Mouse (Mus musculus) limb, embryonic 12.5 days (tissue): Measurements from ENCODE around the gene Rhebl1. TPM values are rescaled to one million over a fixed set of nuclear protein-coding genes. Genes with fewer than 3 reads are reported as not detected.
A peak's percentile ranks its signal among the peaks of the same experiment; 100 is the strongest.
"Not testable (repeated sequence)": the region's sequence is repeated elsewhere in the genome, so short reads cannot be mapped to it uniquely, and the experiment has no call there.

Source experiments
- ATAC-seq: fragments of 200-750 bp; cut with Nextera tagmentation; 2 replicates; pipeline ENCODE4 v1.8.0; 2017; ENCODE audit warnings: low read depth, moderate TSS enrichment; ENCODE audit not compliant: insufficient number of reproducible peaks, insufficient read depth, low FRiP score, low TSS enrichment
- H3K27ac ChIP-seq: fragments of 300-500 bp; sonication (generic); 2 replicates; pipeline ENCODE4 v1.5.1; 2016; ENCODE audit warnings: mild to moderate bottlenecking, moderate library complexity
- H3K27me3 ChIP-seq: fragments of 300-500 bp; sonication (generic); 2 replicates; pipeline ENCODE4 v1.6.1; 2016; ENCODE audit warnings: mild to moderate bottlenecking, moderate library complexity
- H3K36me3 ChIP-seq: fragments of 300-500 bp; sonication (generic); 2 replicates; pipeline ENCODE4 v1.6.1; 2016; ENCODE audit warnings: mild to moderate bottlenecking, moderate library complexity
- H3K4me1 ChIP-seq: fragments of 300-500 bp; sonication (generic); replicated peaks from 2 replicates; pipeline ENCODE4 v1.6.1; 2016
- H3K4me2 ChIP-seq: fragments of 300-500 bp; sonication (generic); 2 replicates; pipeline ENCODE4 v1.6.1; 2016; ENCODE audit warnings: mild to moderate bottlenecking, moderate library complexity
- H3K4me3 ChIP-seq: fragments of 300-500 bp; sonication (generic); replicated peaks from 2 replicates; pipeline ENCODE4 v1.5.1; 2016; ENCODE audit warnings: mild to moderate bottlenecking
- H3K9ac ChIP-seq: fragments of 300-500 bp; sonication (generic); replicated peaks from 2 replicates; pipeline ENCODE4 v1.6.1; 2016; ENCODE audit warnings: mild to moderate bottlenecking, moderate library complexity
- H3K9me3 ChIP-seq: fragments of 300-500 bp; sonication (generic); 2 replicates; pipeline ENCODE4 v1.6.1; 2016; ENCODE audit warnings: mild to moderate bottlenecking, moderate library complexity
- WGBS: fragments of 180-500 bp; shearing (Covaris S2); methylation state at CpG from one replicate; pipeline ENCODE4 v1.1.7; 2016; 5-methylcytosine and 5-hydroxymethylcytosine counted together
- polyA plus RNA-seq: library from polyadenylated mRNA; unstranded; fragments of >200 nt; fragmentation: Nextera tagmentation; extraction: Ambion mirVana; gene quantifications from 2 replicates; pipeline ENCODE4 v1.2.1, GENCODE M21; 2016

The Rhebl1 gene
- polyA plus RNA-seq, 1 experiment from 2014 or later, result 23.9 TPM

- Histone ChIP-seq H3K9me3 (no peaks in the 10 kb centered on the region), H3K9ac (no peak overlapping the region), H3K4me3 (no peak overlapping the region), H3K36me3 (peaks cover 17% of the 10 kb centered on the region), H3K4me2 (0 out of 2 replicates have a peak overlapping the region, but pooled peaks have one; percentile 1), H3K27me3 (no peaks in the 10 kb centered on the region), H3K27ac (0 out of 2 replicates have a peak overlapping the region, but pooled peaks have one; percentile 29), H3K4me1 (peaks cover 13% of the 10 kb centered on the region)
- ATAC-seq, result 0 out of 2 replicates have a peak, but pooled peaks have one; percentile 60
- 12% methylated on average over 13 of the region's 13 CpGs for whole genome bisulfite sequencing
Measured at GRCm38 (mm10) chr15:98928598-98929240, 34.4 kb upstream of the Rhebl1 start.

- H3K27me3 ChIP-seq, result no peaks in the 10 kb centered on the region
- H3K36me3 ChIP-seq, result peaks cover 17% of the 10 kb centered on the region
- no peak for ATAC-seq
Measured at GRCm38 (mm10) chr15:98927566-98927965, 33.2 kb upstream of the Rhebl1 start.

GRCm38 (mm10) chr15:98924682-98925081 is 30.3 kb upstream of the Rhebl1 start:
- Histone ChIP-seq H3K9ac (no peak overlapping the region), H3K9me3 (no peaks in the 10 kb centered on the region), H3K27me3 (no peaks in the 10 kb centered on the region), H3K4me2 (no peak overlapping the region), H3K4me3 (no peak overlapping the region), H3K36me3 (no peaks in the 10 kb centered on the region), H3K4me1 (peaks cover 9% of the 10 kb centered on the region), H3K27ac (no peak overlapping the region)
- ATAC-seq, result no peak
- WGBS, result 83% methylated on average over 3 of the region's 3 CpGs

More at GRCm38 (mm10) chr15:98927566-98927965, 33.2 kb upstream of the Rhebl1 start:
- H3K4me1 ChIP-seq, result peaks cover 9% of the 10 kb centered on the region
- H3K4me2 ChIP-seq, result no peak overlapping the region
- no peak overlapping the region for H3K27ac ChIP-seq
- WGBS, result 83% methylated on average over 5 of the region's 5 CpGs
- H3K4me3 ChIP-seq, result no peak overlapping the region
- H3K9ac ChIP-seq, result no peak overlapping the region
- H3K9me3 ChIP-seq, result no peaks in the 10 kb centered on the region

- H3K27ac ChIP-seq, result no peak overlapping the region
- no peak overlapping the region for H3K9ac ChIP-seq
- no peaks in the 10 kb centered on the region for H3K9me3 ChIP-seq
- H3K4me3 ChIP-seq, result no peak overlapping the region
- H3K27me3 ChIP-seq, result no peaks in the 10 kb centered on the region
- H3K4me1 ChIP-seq, result no peaks in the 10 kb centered on the region; the same call in 1 of the 2 replicates
- no peak overlapping the region for H3K4me2 ChIP-seq
- WGBS, result 88% methylated on average over 2 of the region's 2 CpGs
- ATAC-seq, result no peak
- no peaks in the 10 kb centered on the region for H3K36me3 ChIP-seq
Measured at GRCm38 (mm10) chr15:98923031-98923537, 28.7 kb upstream of the Rhebl1 start.

- H3K9ac ChIP-seq, result no peak overlapping the region
- 67% methylated on average over 3 of the region's 3 CpGs for WGBS
- H3K4me3 ChIP-seq, result no peak overlapping the region
- H3K9me3 ChIP-seq, result no peaks in the 10 kb centered on the region
- ATAC-seq, result no peak
- H3K4me1 ChIP-seq, result no peaks in the 10 kb centered on the region; the same call in 1 of the 2 replicates
- no peak overlapping the region for H3K4me2 ChIP-seq
- H3K27ac ChIP-seq, result no peak overlapping the region
- H3K27me3 ChIP-seq, result no peaks in the 10 kb centered on the region
- no peaks in the 10 kb centered on the region for H3K36me3 ChIP-seq
Measured at GRCm38 (mm10) chr15:98922581-98922980, 28.2 kb upstream of the Rhebl1 start.

GRCm38 (mm10) chr15:98921510-98921909 is 27.2 kb upstream of the Rhebl1 start:
- WGBS, result 72% methylated on average over 5 of the region's 5 CpGs
- ATAC-seq, result no peak
- H3K36me3 ChIP-seq, result no peaks in the 10 kb centered on the region
- no peaks in the 10 kb centered on the region for H3K27me3 ChIP-seq
- H3K9me3 ChIP-seq, result no peaks in the 10 kb centered on the region
- H3K27ac ChIP-seq, result no peak overlapping the region
- H3K4me1 ChIP-seq, result peaks cover 5% of the 10 kb centered on the region
- H3K4me2 ChIP-seq, result no peak overlapping the region
- H3K4me3 ChIP-seq, result no peak overlapping the region
- H3K9ac ChIP-seq, result no peak overlapping the region

- not testable (repeated sequence) for H3K27me3 ChIP-seq, ATAC-seq, H3K9me3 ChIP-seq
- Histone ChIP-seq H3K36me3 (peaks cover 17% of the 10 kb centered on the region), H3K4me2 (peak overlapping the region; percentile 88), H3K27ac (peak overlapping the region; percentile 82), H3K4me3 (peak overlapping the region; percentile 86), H3K9ac (peak overlapping the region; percentile 60), H3K4me1 (peaks cover 11% of the 10 kb centered on the region)
- 28% methylated on average over 8 of the region's 8 CpGs for whole genome bisulfite sequencing
Measured at GRCm38 (mm10) chr15:98918499-98918895, 24.2 kb upstream of the Rhebl1 start.

GRCm38 (mm10) chr15:98917538-98918498 is 23.5 kb upstream of the Rhebl1 start, which contains the start of gene Lmbr1l:
Gene Lmbr1l (minus strand): TSS chr15:98918231.
- Histone ChIP-seq H3K4me3 (peak within 1 kb of the TSS; percentile 86), H3K9ac (peak within 1 kb of the TSS; percentile 80), H3K36me3 (peaks cover 24% of the 10 kb centered on the region), H3K27me3 (no peaks in the 10 kb centered on the region), H3K4me1 (peaks cover 11% of the 10 kb centered on the region), H3K9me3 (no peaks in the 10 kb centered on the region), H3K27ac (peak within 1 kb of the TSS; percentile 96), H3K4me2 (peak within 1 kb of the TSS; percentile 88)
- under 1% methylated on average over 82 of the region's 82 CpGs for WGBS
- peak; percentile 99 for ATAC-seq

- Histone ChIP-seq H3K36me3 (peaks cover 31% of the 10 kb centered on the region), H3K4me2 (peak overlapping the region; percentile 88), H3K9me3 (no peaks in the 10 kb centered on the region), H3K4me1 (peaks cover 11% of the 10 kb centered on the region), H3K27ac (peak overlapping the region; percentile 96), H3K9ac (peak overlapping the region; percentile 80), H3K27me3 (no peaks in the 10 kb centered on the region), H3K4me3 (peak overlapping the region; percentile 86)
- under 1% methylated on average over 14 of the region's 14 CpGs for WGBS
- ATAC-seq, result no peak
Measured at GRCm38 (mm10) chr15:98917091-98917490, 22.8 kb upstream of the Rhebl1 start.

DNA sequence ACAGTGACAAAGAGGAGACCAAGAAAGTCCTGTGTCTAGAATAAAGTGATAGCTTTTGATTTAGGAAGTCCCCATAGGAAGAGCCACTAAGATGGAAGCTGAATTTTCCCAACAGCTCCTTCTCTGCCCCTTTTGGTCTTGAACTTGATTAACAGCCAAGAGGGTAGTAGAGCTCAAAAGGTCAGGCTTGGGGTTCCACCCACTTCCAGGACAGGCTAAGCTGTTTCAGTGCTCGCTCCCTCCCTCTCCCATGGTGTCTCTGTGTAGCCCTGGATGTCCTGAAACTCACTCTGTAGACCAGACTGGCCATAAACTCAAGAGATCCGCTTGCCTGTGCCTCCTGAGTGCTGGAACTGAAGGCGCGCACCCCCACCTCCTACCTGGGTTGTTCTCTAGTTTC is 21.7 kb upstream of the Rhebl1 start:
- Histone ChIP-seq H3K4me3 (peak overlapping the region; percentile 86), H3K27me3 (no peaks in the 10 kb centered on the region), H3K4me1 (peaks cover 11% of the 10 kb centered on the region), H3K36me3 (peaks cover 42% of the 10 kb centered on the region), H3K9ac (0 out of 2 replicates have a peak overlapping the region, but pooled peaks have one; percentile 80), H3K27ac (no peak overlapping the region), H3K9me3 (no peaks in the 10 kb centered on the region), H3K4me2 (peak overlapping the region; percentile 88)
- 88% methylated on average over 4 of the region's 4 CpGs for WGBS
- ATAC-seq, result no peak

- Histone ChIP-seq H3K9ac (no peak overlapping the region), H3K4me2 (no peak overlapping the region), H3K4me3 (no peak overlapping the region), H3K4me1 (peaks cover 11% of the 10 kb centered on the region), H3K27me3 (no peaks in the 10 kb centered on the region), H3K27ac (no peak overlapping the region), H3K9me3 (no peaks in the 10 kb centered on the region), H3K36me3 (peaks cover 53% of the 10 kb centered on the region)
- ATAC-seq, result no peak
- WGBS, result 92% methylated on average over 6 of the region's 6 CpGs
Measured at GRCm38 (mm10) chr15:98914903-98915302, 20.6 kb upstream of the Rhebl1 start.
